Mouse (Mus musculus) small intestine, adult 2 months (tissue): Measurements from ENCODE around the gene Ppp1ca. TPM values are rescaled to one million over a fixed set of nuclear protein-coding genes. Genes with fewer than 3 reads are reported as not detected.

Experiments used
- H3K27ac ChIP-seq: fragments of 200-500 bp; 2 replicates; pipeline ENCODE4 v1.5.1; 2012; ENCODE audit warnings: low read depth, low read length, control low read depth, inconsistent platforms; ENCODE audit not compliant: insufficient read depth
- H3K27me3 ChIP-seq: fragments of 200-500 bp; 2 replicates; pipeline ENCODE4 v1.6.1; 2012; ENCODE audit warnings: mild to moderate bottlenecking, moderate library complexity, low read length, inconsistent platforms; ENCODE audit not compliant: control insufficient read depth, insufficient read depth
- H3K36me3 ChIP-seq: fragments of 200-500 bp; 2 replicates; pipeline ENCODE4 v1.6.1; 2012; ENCODE audit warnings: mild to moderate bottlenecking, low read length, control low read depth, inconsistent platforms; ENCODE audit not compliant: control insufficient read depth, insufficient read depth
- H3K4me1 ChIP-seq: fragments of 200-500 bp; 2 replicates; pipeline ENCODE4 v1.6.1; 2012; ENCODE audit warnings: low read length, inconsistent platforms, mixed read lengths; ENCODE audit not compliant: control insufficient read depth, insufficient read depth, insufficient read length
- H3K4me3 ChIP-seq: fragments of 200-500 bp; 2 replicates; pipeline ENCODE4 v1.5.1; 2012; ENCODE audit warnings: low read depth, mild to moderate bottlenecking, control low read depth, inconsistent platforms, low read length, moderate library complexity
- CTCF ChIP-seq: fragments of 200-500 bp; IDR thresholded peaks from 2 replicates; pipeline ENCODE4 v1.5.1; 2012; ENCODE audit warnings: low read depth, mild to moderate bottlenecking, control low read depth, inconsistent platforms, low read length, moderate library complexity, mixed read lengths; ENCODE audit not compliant: insufficient replicate concordance, insufficient read length; ENCODE audit errors: extremely low read depth
- POLR2A ChIP-seq: fragments of 200-500 bp; IDR thresholded peaks from 2 replicates; pipeline ENCODE4 v1.6.1; 2012; ENCODE audit warnings: low read depth, mild to moderate bottlenecking, control low read depth, inconsistent platforms, low read length, moderate library complexity
- WGBS: fragments of 180-500 bp; shearing (Covaris S2); methylation state at CpG from one replicate; pipeline ENCODE4 v1.1.7; 2018; 5-methylcytosine and 5-hydroxymethylcytosine counted together
- polyA plus RNA-seq: library from polyadenylated mRNA; depleted of rRNA; stranded (reverse); fragments of >200 nt; gene quantifications from 2 replicates; pipeline ENCODE4 v1.2.3, GENCODE M21; 2012; rRNA removed

Gene Ppp1ca
- polyA plus RNA-seq, result 142 and 258 TPM in 2 replicates

DNA sequence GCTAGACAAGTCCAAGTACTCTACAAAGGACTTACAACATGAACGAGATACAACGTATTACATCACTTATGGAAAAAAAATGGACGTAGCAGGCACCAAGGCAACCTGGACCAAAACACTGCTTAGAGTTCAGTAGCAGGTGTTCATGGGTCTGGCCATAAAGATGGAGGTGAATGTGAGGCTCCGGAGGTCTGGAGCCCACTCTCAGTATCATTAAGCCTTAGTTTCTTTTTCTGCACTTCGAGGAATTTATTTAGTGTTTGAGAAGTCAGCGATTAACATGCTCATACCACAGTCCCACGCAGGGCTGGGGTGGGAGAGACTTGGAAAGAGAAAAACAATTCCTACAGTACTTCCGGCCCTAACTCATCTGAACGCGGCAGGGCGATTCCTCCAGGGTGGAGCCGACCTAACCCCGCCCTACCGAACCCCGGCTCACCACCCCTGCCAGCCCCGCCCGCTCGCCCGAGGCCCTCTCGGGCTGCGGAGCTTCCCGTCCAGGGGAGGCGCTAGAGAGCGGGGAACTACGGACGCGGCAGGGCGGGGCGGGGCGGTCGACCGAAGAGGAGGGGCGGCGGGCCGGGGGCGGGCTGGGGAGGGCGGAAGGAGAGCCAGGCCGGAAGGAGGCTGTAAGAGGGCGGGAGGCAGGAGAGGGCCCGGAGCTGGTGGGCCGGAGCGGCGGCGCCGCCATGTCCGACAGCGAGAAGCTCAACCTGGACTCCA lies at the start of gene Ppp1ca:
Gene Ppp1ca, plus strand, starts transcription at position 538 of the 723 bp plus-strand sequence.
- Histone ChIP-seq H3K27me3 (no peaks in the 10 kb centered on the region), H3K4me1 (peaks cover 12% of the 10 kb centered on the region), H3K4me3 (peak within 1 kb of the TSS; percentile 77), H3K27ac (peak within 1 kb of the TSS; percentile 89), H3K36me3 (peaks cover 33% of the 10 kb centered on the region)
- TF ChIP-seq POLR2A, result peak; percentile 86
- peak; percentile 52; the same call in 1 of the 2 replicates for TF ChIP-seq CTCF
- WGBS, result under 1% methylated on average over 44 of the region's 47 CpGs

DNA sequence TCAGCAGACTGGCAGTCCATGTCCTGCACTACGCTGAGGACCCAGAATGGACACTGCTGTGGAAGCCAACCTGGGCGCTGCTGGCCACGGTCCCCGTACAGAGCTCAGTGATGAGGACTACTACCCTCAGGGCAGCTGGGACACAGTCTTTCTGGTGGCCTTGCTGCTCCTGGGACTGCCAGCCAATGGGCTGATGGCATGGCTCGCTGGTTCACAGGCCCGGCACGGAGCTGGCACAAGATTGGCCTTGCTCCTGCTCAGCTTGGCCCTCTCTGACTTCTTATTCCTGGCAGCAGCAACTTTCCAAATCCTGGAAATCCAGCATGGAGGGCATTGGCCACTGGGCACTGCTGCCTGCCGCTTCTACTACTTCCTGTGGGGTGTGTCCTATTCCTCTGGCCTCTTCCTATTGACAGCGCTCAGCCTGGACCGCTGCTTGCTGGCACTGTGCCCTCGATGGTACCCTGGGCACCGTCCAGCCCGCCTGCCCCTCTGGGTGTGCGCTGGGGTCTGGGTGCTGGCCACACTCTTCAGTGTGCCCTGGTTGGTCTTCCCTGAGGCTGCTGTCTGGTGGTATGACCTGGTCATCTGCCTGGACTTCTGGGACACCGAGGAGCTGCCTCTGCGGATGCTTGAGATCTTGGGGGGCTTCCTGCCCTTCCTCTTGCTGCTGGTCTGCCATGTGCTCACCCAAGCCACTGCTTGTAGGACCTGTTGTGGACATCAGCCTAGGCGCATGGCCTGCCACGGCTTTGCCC lies 49.3 kb upstream of the Ppp1ca start:
- Histone ChIP-seq H3K4me1 (no peaks in the 10 kb centered on the region; the same call in 1 of the 2 replicates), H3K36me3 (no peaks in the 10 kb centered on the region), H3K27ac (no peak overlapping the region), H3K27me3 (no peaks in the 10 kb centered on the region), H3K4me3 (no peak overlapping the region)
- no peak for TF ChIP-seq CTCF
- TF ChIP-seq POLR2A, result no peak
- WGBS, result 85% methylated on average over 18 of the region's 18 CpGs

DNA sequence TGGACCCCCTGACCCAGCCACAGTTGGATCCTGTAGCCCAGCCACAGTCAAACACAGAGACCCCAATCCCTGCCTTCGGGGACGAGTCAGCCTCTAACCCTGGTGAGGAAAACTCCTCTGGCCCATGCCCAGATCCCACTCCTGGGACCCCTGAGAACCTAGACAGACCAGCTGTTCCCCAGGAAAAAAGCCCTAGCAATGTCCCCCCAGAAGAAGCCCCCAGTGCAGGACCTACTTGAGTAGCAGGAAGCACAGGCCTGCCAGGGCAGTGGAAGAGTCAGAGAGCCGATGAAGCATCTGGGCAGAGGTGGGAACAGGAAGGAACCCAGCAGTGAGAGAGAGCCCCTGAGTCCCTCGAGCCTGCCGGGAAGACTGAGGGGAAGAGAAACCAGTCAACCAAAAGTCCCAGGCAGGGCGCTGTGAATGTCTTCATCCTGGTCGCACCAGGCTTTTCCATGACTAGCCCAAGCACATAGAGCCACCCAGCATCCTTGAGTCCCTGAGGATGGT lies 48.1 kb upstream of the Ppp1ca start, which contains the start of gene Cabp4:
Gene Cabp4, minus strand, starts transcription at position 275 of the 510 bp plus-strand sequence.
- no peaks in the 10 kb centered on the region; the same call in 1 of the 2 replicates for H3K4me1 ChIP-seq
- no peaks in the 10 kb centered on the region for H3K27me3 ChIP-seq
- H3K27ac ChIP-seq, result peak within 1 kb of the TSS; percentile 1; the same call in 1 of the 2 replicates
- H3K36me3 ChIP-seq, result no peaks in the 10 kb centered on the region
- 0 out of 2 replicates have a peak within 1 kb of the TSS, but pooled peaks have one; percentile 4 for H3K4me3 ChIP-seq
- 80% methylated on average over 7 of the region's 7 CpGs for WGBS
- TF ChIP-seq CTCF, result no peak
- TF ChIP-seq POLR2A, result no peak

DNA sequence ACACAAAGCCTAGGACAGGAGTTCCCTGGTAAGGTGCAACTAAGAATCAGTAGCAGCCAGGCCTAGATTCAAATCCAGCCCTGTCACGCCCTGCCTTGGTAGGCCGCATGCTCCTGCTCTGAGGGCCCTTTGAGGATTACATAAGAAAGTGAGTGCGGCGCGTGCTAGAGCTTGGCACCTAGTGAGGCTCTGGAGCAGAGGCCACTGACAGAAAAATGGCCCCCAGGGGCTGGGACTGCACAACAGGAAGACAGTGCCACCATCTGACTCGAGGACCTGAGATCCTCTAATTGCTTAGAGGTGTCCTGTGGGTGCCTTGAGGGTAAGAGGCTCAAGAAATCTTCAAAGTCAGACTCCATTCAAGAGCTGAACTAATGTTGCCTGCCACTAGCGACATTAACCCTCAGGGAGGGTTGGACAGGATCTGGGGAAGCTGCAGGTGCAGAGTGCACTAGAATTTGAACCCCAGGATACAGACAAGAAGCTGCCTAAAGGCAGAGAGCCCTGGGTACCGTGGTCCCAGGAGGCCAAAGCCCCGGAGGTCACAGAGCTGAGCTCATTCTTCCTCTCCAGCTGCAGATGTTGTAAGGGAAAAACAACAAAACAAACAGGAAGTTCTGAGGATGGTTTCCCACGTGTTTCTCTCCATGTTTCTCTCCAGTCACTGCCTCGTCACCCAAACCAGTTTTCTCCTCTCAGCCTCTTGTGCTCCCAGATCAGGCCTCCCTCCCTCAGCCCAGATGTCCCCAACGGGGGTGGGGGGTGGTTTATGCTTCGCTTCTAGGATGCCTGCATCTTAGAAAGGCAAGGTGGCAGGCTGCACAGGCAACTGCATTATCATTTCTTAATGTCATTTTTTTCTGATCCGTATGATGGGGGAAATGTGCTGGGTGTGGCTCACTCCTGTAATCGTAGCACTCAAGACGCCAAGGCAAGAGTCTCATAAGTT lies 47.0 kb upstream of the Ppp1ca start:
- no peak overlapping the region for H3K4me3 ChIP-seq
- H3K36me3 ChIP-seq, result peaks cover under 1% of the 10 kb centered on the region
- H3K27ac ChIP-seq, result peak overlapping the region; percentile 1; the same call in 1 of the 2 replicates
- peaks cover 5% of the 10 kb centered on the region for H3K4me1 ChIP-seq
- TF ChIP-seq POLR2A (no peak), CTCF (no peak)
- 73% methylated on average over 16 of the region's 16 CpGs for WGBS
- H3K27me3 ChIP-seq, result no peaks in the 10 kb centered on the region

DNA sequence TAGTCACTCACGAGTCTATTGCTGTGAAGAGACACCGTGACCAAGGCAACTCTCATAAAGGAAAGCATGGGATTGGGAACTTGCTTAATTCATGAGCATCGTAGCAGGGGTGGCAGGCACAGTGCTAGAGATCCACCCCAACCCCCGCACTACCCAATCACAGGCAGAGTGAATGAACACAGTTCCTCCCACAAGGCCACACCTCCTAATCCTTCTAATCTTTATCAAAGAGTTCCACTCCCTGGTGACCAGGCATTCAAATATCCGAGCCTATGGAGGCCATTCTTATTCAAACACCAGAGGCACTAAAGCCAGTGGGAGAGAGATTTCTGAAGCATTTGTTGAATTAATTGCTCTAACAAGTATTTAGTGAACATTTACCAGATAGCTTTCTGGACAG lies 45.9 kb upstream of the Ppp1ca start:
- no peak overlapping the region for H3K4me3 ChIP-seq
- H3K27ac ChIP-seq, result no peak overlapping the region
- H3K36me3 ChIP-seq, result peaks cover 12% of the 10 kb centered on the region
- H3K4me1 ChIP-seq, result peaks cover 12% of the 10 kb centered on the region
- no peaks in the 10 kb centered on the region for H3K27me3 ChIP-seq
- 94% methylated on average over 5 of the region's 5 CpGs for WGBS
- TF ChIP-seq POLR2A (no peak), CTCF (no peak)

DNA sequence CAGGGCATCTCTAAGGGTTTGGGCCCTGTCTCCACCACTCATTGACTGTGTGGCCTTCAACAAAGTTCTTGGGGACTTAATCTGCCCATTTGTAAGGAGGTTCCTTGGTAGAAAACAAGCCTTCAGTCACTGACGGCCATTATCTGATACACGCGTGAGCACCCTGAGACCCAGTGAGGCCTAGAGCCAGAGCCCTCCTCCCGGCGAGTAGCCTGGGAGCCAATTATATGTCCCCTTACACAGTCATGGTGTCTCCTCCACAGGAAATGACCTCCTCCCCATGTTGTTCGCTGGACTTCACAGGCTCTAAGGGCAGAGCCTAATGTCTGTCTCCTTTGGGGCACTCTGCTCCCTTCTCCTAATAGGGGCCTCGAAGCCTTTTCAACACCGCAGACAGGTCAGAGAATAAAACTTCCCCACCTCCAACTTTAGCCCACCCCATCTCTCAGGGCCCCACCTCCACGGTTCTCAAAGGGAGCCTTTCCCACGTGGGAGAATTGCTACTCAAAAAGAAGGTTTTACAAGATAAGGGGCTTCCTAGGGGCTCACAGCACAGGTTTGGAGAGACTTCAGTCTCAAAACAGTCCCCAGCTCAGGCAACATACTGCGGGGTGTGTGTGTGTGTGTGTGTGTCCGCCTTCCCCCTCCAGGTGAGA lies 45.4 kb upstream of the Ppp1ca start:
- Histone ChIP-seq H3K27ac (peak overlapping the region; percentile 2; the same call in 1 of the 2 replicates), H3K4me1 (peaks cover 12% of the 10 kb centered on the region), H3K4me3 (no peak overlapping the region), H3K36me3 (peaks cover 18% of the 10 kb centered on the region), H3K27me3 (no peaks in the 10 kb centered on the region)
- 86% methylated on average over 12 of the region's 12 CpGs for WGBS
- TF ChIP-seq CTCF (no peak), POLR2A (no peak)
